Mouse (Mus musculus) urinary bladder, postnatal 25 days (tissue): ENCODE results near the gene Vipr1.

ENCODE experiments used
- DNase-seq: peaks from one replicate; pipeline ENCODE4 v3.0.0; 2022; ENCODE audit warnings: low spot score

The Vipr1 gene

DNA sequence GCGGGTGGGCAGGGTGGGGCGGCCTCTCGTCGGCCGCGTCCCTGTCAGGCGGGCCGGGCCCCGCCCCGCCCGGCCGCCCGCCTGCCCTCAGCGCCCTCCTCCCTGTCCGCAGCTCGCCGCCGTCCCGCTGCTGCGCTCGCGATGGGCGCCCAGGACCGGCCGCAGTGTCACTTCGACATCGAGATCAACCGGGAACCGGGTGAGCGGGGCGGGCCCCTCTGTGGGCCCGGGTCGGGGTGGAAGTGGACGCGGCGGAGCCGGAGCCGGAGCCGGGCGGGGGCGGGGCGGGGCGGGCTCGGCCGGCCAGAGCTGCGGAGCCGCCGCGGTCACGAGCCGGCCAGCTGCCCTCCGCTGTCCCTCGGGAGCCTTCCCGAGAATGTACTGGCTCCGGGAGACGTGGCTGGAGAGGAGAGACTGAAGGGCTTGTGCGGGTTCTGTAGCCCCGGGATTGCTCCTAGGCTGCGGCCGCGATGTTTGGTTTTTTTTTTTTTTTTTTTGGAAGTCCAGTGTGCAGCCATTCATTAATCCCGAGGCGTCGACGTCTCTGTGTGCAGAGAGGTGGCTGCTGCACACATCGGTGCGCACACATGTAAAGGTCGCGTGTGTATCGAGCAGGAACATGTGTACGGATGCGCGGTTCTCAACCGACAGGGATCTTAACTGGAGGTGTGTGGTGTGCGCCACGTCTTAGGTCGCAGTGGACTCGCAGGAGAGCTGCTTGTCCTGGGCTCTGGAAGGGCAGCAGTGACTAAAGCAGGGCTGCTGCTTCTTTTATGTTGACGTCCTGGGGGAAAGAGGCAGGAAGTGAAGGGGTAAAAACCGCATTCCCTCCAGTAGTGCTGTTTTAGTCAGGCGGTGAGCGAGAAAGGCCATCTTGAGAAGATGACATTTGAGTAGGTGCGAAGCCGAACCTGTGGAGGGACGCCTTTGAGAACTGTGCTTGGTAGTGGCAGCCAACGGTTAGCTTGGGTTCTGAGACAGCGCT, 77.1 kb downstream of the Vipr1 start:
- no peak for DNase-seq
